Mouse (Mus musculus) kidney, adult 9 months (tissue): Measurements from ENCODE around the gene Hsd11b2.

Experiments
- DNase-seq: peaks from one replicate; pipeline ENCODE4 v3.0.0; 2022

The Hsd11b2 gene

DNA sequence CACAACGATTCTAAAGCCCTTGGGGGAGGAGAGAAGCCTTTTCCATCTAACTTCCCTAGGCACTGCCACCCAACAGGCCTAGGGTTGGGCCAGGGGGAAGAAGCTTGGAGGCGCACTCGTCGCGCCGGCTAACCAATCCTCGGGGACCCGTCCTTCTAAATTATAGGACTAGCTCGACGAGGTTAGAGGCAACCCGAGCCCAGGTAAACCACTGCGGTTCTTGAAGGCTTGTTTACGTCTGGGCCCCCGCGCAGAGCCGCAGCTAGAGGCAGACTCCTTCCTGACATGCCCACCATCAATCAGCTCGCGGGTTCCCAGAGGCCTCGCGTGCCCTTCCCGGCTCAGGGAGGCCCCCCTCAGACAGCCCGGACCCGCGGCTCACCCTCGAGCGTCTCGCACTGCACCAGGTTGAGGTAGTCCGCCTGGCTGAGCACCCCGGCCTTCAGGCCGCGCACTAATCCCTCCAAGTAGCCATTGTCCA is 46.9 kb downstream of the Hsd11b2 start:
- DNase-seq, result no peak

DNA sequence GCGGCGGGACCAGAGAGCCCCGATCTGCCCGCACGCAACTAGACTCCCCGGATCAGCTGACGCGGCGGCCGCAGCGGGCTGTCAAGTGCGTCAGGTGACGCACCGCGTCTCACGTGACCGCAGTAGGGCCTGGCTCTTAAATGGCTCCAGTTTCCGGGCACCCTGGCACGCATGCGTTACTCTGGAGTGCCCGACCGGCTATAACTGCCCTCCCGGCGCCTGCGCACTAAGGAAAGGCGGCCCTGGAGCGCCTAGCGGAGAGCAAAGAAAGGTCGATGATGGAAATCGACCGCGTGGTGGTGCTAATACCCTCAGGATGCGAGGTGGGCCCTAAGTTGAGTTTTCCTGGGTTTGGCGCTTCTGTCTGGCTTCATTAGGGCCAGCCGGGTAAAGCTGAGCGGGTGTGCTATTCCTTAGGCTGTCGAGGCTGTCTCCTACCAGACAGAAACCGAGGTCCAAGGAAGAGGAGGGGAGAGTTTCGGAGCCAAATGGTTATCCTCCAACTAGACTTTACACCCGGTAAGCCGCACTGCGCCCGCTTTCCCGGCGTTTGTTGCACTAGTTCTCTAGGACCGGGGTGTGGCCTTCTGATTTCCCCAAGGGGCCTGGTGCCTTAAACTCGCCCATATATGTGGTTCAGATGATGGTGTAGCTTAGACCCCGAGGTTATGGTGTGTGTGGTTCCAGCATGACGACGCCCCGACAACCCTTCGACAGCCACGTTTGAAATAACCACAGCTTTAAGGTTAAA is 47.6 kb downstream of the Hsd11b2 start, which contains the start of gene Atp6v0d1:
Gene Atp6v0d1 (minus strand): TSS at position 96 of the 751 bp plus-strand sequence.
- peak; percentile 100 for DNase-seq

DNA sequence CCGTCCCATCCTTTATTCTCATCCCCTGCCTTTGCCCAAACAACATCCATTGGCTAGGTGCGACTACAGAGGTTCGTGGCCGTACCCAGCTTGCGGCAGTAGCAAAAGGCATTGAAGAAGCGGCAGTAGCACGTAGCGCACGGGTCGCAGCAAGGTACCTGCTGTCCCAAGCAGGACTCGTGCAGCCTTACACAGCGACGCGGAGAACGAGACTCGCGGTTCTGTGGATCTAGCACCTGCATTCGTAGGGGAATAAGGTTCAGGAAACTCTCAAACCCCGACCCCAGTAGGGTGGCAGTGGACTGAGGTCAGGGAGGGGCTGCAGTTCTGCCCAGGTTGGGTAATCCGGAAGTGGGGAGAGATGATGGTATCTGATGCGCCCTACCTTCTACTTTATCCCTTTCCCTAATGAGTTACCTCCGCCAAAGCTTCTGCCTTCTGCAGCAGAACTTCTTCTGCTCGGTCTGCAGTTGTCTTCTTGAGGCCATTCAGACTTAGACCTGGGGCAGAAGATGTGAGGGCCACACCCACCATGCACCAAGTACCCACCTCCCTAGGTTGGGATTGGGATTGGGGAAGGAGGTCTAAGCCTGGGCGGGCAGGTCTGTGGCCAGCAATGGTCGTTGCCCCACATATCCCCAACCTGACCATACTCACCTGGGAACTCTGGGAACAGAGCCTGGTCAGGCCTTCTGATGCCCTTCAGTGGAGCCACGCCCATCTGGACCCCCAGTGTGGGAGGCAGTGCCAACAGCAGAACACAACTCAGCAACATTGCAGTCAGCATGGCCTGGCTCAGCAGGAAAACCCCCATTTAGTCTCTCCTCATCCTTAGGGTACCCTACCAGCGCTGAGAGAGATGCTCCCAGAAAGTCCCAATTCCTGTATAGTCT is 48.4 kb downstream of the Hsd11b2 start:
- DNase-seq, result no peak

DNA sequence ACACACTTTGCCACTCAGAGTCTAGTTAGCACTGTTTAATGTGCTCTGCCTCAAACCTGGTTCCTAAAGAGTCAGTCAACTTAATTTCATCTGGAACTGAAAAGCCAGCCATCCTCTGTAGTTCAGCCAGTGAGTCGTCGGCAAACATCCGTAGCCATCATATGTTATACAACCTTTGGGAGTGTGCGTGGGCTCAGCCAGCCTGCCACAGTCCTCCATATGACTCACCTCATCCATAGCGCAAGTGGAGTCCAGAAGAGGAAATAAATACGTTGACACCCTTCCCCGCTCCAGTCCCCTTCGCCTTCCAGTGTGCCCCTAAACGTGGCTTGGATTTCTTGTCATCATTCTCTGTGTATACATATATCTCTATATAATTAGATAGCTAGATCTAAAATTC is 53.3 kb downstream of the Hsd11b2 start:
- DNase-seq, result no peak

DNA sequence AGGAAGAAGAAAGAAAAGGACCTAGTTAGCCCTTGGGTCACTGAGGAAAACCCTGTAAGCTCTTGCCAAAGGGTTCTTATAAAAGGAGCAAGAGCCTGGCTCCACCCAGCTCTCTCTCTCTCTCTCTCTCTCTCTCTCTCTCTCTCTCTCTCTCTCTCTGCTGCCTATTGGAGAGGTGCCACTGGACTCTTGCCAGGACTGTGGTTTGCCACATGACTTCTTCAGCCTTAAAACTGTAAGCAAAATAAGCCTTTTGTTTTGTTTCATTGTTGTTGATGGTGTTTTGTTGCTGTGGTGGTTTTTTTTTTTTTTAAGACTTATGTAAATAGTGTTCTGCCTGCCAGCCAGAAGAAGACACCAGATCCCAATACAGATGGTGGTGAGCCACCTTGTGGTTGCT is 54.9 kb downstream of the Hsd11b2 start:
- DNase-seq, result peak; percentile 58
